Mouse (Mus musculus) WW6 (cell line): ENCODE data around the gene Vmn2r22.
"Not testable (repeated sequence)": the region's sequence is repeated elsewhere in the genome, so short reads cannot be mapped to it uniquely, and the experiment has no call there.

ENCODE experiments used
- DNase-seq: peaks from one replicate; pipeline ENCODE4 v3.0.0-alpha.2; 2013; ENCODE audit warnings: low read depth, low spot score

Vmn2r22 gene

GRCm38 (mm10) chr6:123650625-123651024 lies at the start of gene Vmn2r22:
Vmn2r22 (minus strand) TSS chr6:123650725.
- DNase-seq: not testable (repeated sequence)

GRCm38 (mm10) chr6:123697213-123697612 lies 46.7 kb upstream of the Vmn2r22 start:
- peak; percentile 28 for DNase-seq

GRCm38 (mm10) chr6:123696639-123697038 lies 46.1 kb upstream of the Vmn2r22 start:
- not testable (repeated sequence) for DNase-seq

- DNase-seq: no peak
Measured at GRCm38 (mm10) chr6:123657040-123657439, 6.5 kb upstream of the Vmn2r22 start.

GRCm38 (mm10) chr6:123639394-123639793 lies 11.1 kb downstream of the Vmn2r22 start:
- DNase-seq: not testable (repeated sequence)

- not testable (repeated sequence) for DNase-seq
Measured at GRCm38 (mm10) chr6:123623784-123624183, 26.7 kb downstream of the Vmn2r22 start.

GRCm38 (mm10) chr6:123588368-123588767 lies 62.2 kb downstream of the Vmn2r22 start:
- DNase-seq: not testable (repeated sequence)

GRCm38 (mm10) chr6:123587796-123588328 lies 62.7 kb downstream of the Vmn2r22 start:
- DNase-seq: not testable (repeated sequence)

GRCm38 (mm10) chr6:123583988-123584387 lies 66.5 kb downstream of the Vmn2r22 start:
- not testable (repeated sequence) for DNase-seq

GRCm38 (mm10) chr6:123574698-123575097 lies 75.8 kb downstream of the Vmn2r22 start:
- DNase-seq: not testable (repeated sequence)
